In genomic region chr2:180172152-180172551, GRCm38 (mm10) we compare ENCODE assay signal across 8 mouse cellular contexts. TPM values are rescaled to one million over a fixed set of nuclear protein-coding genes. Genes with fewer than 3 reads are reported as not detected.
A peak's percentile ranks its signal among the peaks of the same experiment; 100 is the strongest.
DNase-seq lines count a peak whose midpoint lies in the region; ATAC-seq and TF ChIP-seq lines count a peak whose summit lies in the region.

No protein-coding gene starts in this region.

- WGBS in heart, embryonic 12.5 days = 2% methylated on average over 9 of the region's 9 CpGs
- 5% methylated on average over 7 of the region's 9 CpGs for WGBS in forebrain, embryonic 11.5 days
- WGBS in liver, embryonic 14.5 days (ENCODE audit: insufficient replicate concordance) = 3% methylated on average over 8 of the region's 9 CpGs

- peak overlapping the region; percentile 100 for H3K9ac ChIP-seq in heart, embryonic 12.5 days
- peak overlapping the region; percentile 93 for H3K9ac ChIP-seq in forebrain, embryonic 11.5 days (ENCODE audit: low read length)
- peak overlapping the region; percentile 97 for H3K9ac ChIP-seq in liver, embryonic 14.5 days (replicated peaks)

- peak overlapping the region; percentile 86 for H3K4me2 ChIP-seq in heart, embryonic 12.5 days
- H3K4me2 ChIP-seq in forebrain, embryonic 11.5 days (ENCODE audit: low read depth, low read length, severe bottlenecking) = peak overlapping the region; percentile 91
- H3K4me2 ChIP-seq in liver, embryonic 14.5 days (ENCODE audit: low read depth) = peak overlapping the region; percentile 83

- H3K9me3 ChIP-seq in heart, embryonic 12.5 days (replicated peaks) = no peaks in the 10 kb centered on the region
- H3K9me3 ChIP-seq in E14TG2a.4 (ENCODE audit: low read length) = no peaks in the 10 kb centered on the region
- no peaks in the 10 kb centered on the region for H3K9me3 ChIP-seq in forebrain, embryonic 11.5 days (ENCODE audit: control insufficient read depth, low read length)
- H3K9me3 ChIP-seq in liver, embryonic 14.5 days (ENCODE audit: control insufficient read depth, low read length) = no peaks in the 10 kb centered on the region

- no peak for ATAC-seq in heart, embryonic 12.5 days (ENCODE audit: insufficient number of reproducible peaks, low FRiP score)
- ATAC-seq in forebrain, embryonic 11.5 days (replicated peaks; ENCODE audit: low FRiP score) = no peak
- ATAC-seq in liver, embryonic 14.5 days (ENCODE audit: insufficient read depth) = no peak

- peak overlapping the region; percentile 99 for H3K4me3 ChIP-seq in heart, embryonic 12.5 days
- H3K4me3 ChIP-seq in E14TG2a.4 (replicated peaks; ENCODE audit: low read length) = peak overlapping the region; percentile 92
- H3K4me3 ChIP-seq in forebrain, embryonic 11.5 days (ENCODE audit: low read depth, low read length) = peak overlapping the region; percentile 99
- H3K4me3 ChIP-seq in liver, embryonic 14.5 days (ENCODE audit: insufficient read depth in 1 of 2, low read depth in 2 of 2, low read length in 2 of 2) = peak overlapping the region; percentile 84 to 99

- no peak for DNase-seq in heart, postnatal 4 days
- DNase-seq in forebrain, embryonic 11.5 days (ENCODE audit: low spot score) = no peak
- DNase-seq in liver, embryonic 14.5 days (ENCODE audit: low read depth in 3 of 3, low spot score in 3 of 3) = no peak
- DNase-seq in left cerebral cortex, adult 18-20 months (ENCODE audit: low spot score in 2 of 2) = no peak
- DNase-seq in embryo, embryonic 10 days (ENCODE audit: low spot score) = no peak
- no peak for DNase-seq in retina, embryonic 14.5 days (ENCODE audit: low spot score)

- TF ChIP-seq EP300 in liver, embryonic 14.5 days (IDR thresholded peaks at IDR 0.05; ENCODE audit: low read depth) = no peak

- no peak for TF ChIP-seq CTCF in E14TG2a.4 (conservative IDR thresholded peaks at IDR 0.05; ENCODE audit: low read length)
- TF ChIP-seq CTCF in liver, embryonic 14.5 days (IDR thresholded peaks at IDR 0.05; ENCODE audit: low read depth) = no peak

- peaks cover 42% of the 10 kb centered on the region for H3K36me3 ChIP-seq in heart, embryonic 12.5 days
- peaks cover 51% of the 10 kb centered on the region for H3K36me3 ChIP-seq in E14TG2a.4 (ENCODE audit: insufficient read depth, low read length)
- peaks cover 6% of the 10 kb centered on the region; the same call in 1 of the 2 replicates for H3K36me3 ChIP-seq in forebrain, embryonic 11.5 days (ENCODE audit: control insufficient read depth, insufficient read depth, low read length)
- H3K36me3 ChIP-seq in liver, embryonic 14.5 days (replicated peaks; ENCODE audit: control insufficient read depth, insufficient read depth, low read depth) = peaks cover 33% of the 10 kb centered on the region

- peaks cover 16% of the 10 kb centered on the region for H3K4me1 ChIP-seq in heart, embryonic 12.5 days (replicated peaks)
- peaks cover 55% of the 10 kb centered on the region for H3K4me1 ChIP-seq in E14TG2a.4 (replicated peaks; ENCODE audit: low read depth, low read length)
- H3K4me1 ChIP-seq in forebrain, embryonic 11.5 days (replicated peaks; ENCODE audit: control insufficient read depth, insufficient read depth, low read length) = peaks cover 13% of the 10 kb centered on the region
- H3K4me1 ChIP-seq in liver, embryonic 14.5 days (replicated peaks; ENCODE audit: control insufficient read depth in 2 of 2, insufficient read depth in 2 of 2, low read length in 1 of 2) = peaks cover 10 to 18% of the 10 kb centered on the region in 2 experiments; a peak in 3 of 4 replicates

- H3K27ac ChIP-seq in heart, embryonic 12.5 days (ENCODE audit: poor library complexity, severe bottlenecking) = peak overlapping the region; percentile 6; the same call in 1 of the 2 replicates
- H3K27ac ChIP-seq in forebrain, embryonic 11.5 days (ENCODE audit: low read depth, low read length) = no peak overlapping the region
- peak overlapping the region; percentile 45; the same call in 1 of the 2 replicates for H3K27ac ChIP-seq in liver, embryonic 14.5 days

- H3K27me3 ChIP-seq in heart, embryonic 12.5 days (replicated peaks) = no peaks in the 10 kb centered on the region
- no peaks in the 10 kb centered on the region for H3K27me3 ChIP-seq in E14TG2a.4 (ENCODE audit: insufficient read depth, low read length)
- H3K27me3 ChIP-seq in forebrain, embryonic 11.5 days (ENCODE audit: control insufficient read depth, insufficient read depth, low read length) = no peaks in the 10 kb centered on the region
- H3K27me3 ChIP-seq in liver, embryonic 14.5 days (ENCODE audit: control insufficient read depth, insufficient read depth, low read length) = no peaks in the 10 kb centered on the region

RNA-seq across cellular contexts. Expression of gene Adrm1, which starts 0.9 kb away (rescaled TPM):
- polyA plus RNA-seq in heart, embryonic 12.5 days (2016; fragmentation: Nextera tagmentation; extraction: Ambion mirVana) = 150 and 154 TPM in 2 replicates
- 100 to 1,000 TPM; 103 to 104 TPM for total RNA-seq in heart, postnatal 4 days (2021)
- polyA plus RNA-seq in forebrain, embryonic 11.5 days (2014; fragmentation: Nextera tagmentation; extraction: Ambion mirVana) = 200 and 207 TPM in 2 replicates
- 51.7 and 53.3 TPM in 2 replicates for polyA plus RNA-seq in liver, embryonic 14.5 days (2012; rRNA removed)
- polyA plus RNA-seq in liver, embryonic 14.5 days (2014; fragmentation: Nextera tagmentation; extraction: Ambion mirVana) = 77.8 and 80.5 TPM in 2 replicates
- total RNA-seq in left cerebral cortex, adult 18-20 months (2021) = 100 to 1,000 TPM; 106 to 111 TPM

RNA-seq across cellular contexts. Expression of gene Osbpl2, which starts 53.0 kb away (rescaled TPM):
- polyA plus RNA-seq in heart, embryonic 12.5 days (2016; fragmentation: Nextera tagmentation; extraction: Ambion mirVana) = 37.2 and 37.5 TPM in 2 replicates
- 10 to 100 TPM; 28.5 to 28.6 TPM for total RNA-seq in heart, postnatal 4 days (2021)
- polyA plus RNA-seq in forebrain, embryonic 11.5 days (2014; fragmentation: Nextera tagmentation; extraction: Ambion mirVana) = 40.9 and 43.8 TPM in 2 replicates
- polyA plus RNA-seq in liver, embryonic 14.5 days (2012; rRNA removed) = 3.3 and 4.4 TPM in 2 replicates
- 7.9 and 8.4 TPM in 2 replicates for polyA plus RNA-seq in liver, embryonic 14.5 days (2014; fragmentation: Nextera tagmentation; extraction: Ambion mirVana)
- 10 to 100 TPM; 49.1 to 54.1 TPM for total RNA-seq in left cerebral cortex, adult 18-20 months (2021)

RNA-seq across cellular contexts. Expression of gene Lama5, which starts 53.5 kb away (rescaled TPM):
- polyA plus RNA-seq in heart, embryonic 12.5 days (2016; fragmentation: Nextera tagmentation; extraction: Ambion mirVana) = 31.7 and 38.1 TPM in 2 replicates
- total RNA-seq in heart, postnatal 4 days (2021) = 10 to 100 TPM; 47.8 to 49.6 TPM
- 5.9 and 7.8 TPM in 2 replicates for polyA plus RNA-seq in forebrain, embryonic 11.5 days (2014; fragmentation: Nextera tagmentation; extraction: Ambion mirVana)
- polyA plus RNA-seq in liver, embryonic 14.5 days (2012; rRNA removed) = 2.7 and 2.9 TPM in 2 replicates
- polyA plus RNA-seq in liver, embryonic 14.5 days (2014; fragmentation: Nextera tagmentation; extraction: Ambion mirVana) = 1.7 and 1.9 TPM in 2 replicates
- total RNA-seq in left cerebral cortex, adult 18-20 months (2021) = 10 to 100 TPM in 1 of 2 experiments, 1 to 10 TPM in 1; 8.2 to 11.2 TPM
